Mouse (Mus musculus) c-Kit-positive CD71-positive TER-119-positive erythroid progenitor cells, embryonic 14.5 days (primary cell): ENCODE measurements at regions not wholly inside any gene's neighbourhood (a gene's known extent, or its start where the extent isn't known, plus 50 kb on each side); places are given as distances from the start of the nearest gene placed in this dataset.

ENCODE experiments used
- DNase-seq: peaks from one replicate; pipeline ENCODE4 v3.0.0-alpha.2; 2013; ENCODE audit warnings: low spot score

DNA sequence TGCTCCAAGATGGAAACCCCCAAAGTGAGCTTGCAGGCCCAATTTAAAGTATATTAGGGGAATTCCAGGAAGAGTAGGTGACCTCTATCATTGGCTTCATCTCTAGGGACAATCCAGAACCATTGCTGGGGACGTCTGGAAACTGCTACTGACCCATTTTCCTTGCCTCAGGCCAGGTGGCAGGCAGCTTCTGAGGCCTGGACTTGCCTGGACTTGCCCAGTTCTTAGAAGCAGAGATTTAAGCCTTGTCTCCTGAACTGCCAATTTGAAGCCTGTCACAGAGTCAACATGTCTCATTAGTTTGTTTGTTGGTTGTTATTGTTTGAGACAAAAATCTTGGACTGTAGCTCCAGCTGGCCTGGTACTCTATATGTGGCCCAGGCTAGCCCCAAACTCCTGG is 151.1 kb downstream of the Sp3 start:
- DNase-seq = no peak

DNA sequence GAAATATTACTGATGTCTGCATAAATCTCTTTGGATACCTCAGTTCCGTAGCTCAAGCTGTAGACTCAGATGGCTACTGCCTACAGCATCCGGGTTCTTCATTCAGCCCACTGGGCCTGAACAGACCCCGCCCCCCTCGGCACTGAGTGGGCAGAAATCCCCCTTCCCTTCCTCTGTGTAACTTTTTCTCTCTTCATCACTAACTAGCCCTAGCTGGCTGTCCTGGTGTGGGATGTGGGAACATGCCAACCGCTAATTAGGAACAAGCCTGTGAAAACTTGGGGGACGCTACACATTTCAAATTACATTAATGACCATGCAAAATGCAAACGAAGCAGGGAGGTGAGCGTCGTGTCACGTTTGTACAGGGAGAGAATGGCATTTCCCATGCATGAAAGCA is 147.5 kb downstream of the Sp3 start:
- DNase-seq = no peak

DNA sequence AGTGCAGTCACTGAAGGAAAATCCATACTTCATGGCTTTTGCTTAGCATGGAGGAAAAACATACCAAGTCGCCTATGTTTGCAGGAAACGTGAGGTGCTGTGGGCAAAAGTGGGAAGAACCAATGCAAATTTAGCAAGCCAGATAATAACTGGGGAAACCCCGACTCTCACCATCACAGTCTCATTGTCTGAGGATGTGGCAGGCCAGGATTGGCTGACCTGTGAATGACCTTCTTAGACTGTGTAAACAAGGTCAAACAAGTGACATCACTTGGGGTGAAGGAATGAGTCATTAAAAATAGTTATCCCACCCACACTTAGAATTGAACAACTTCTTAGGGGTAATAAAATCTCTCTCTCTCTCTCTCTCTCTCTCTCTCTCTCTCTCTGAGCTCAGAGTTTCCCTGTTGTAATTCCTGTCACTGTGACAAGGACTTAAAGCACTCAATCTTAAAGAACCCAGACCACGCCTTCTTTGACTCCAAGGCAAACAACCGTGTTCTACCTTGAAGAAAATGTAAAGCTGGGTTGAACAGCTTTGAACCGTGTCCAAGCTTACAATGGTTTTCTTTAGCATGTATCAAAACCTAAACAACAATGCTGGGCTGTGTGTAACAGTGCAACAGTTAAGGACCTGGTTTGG is 142.0 kb downstream of the Sp3 start:
- no peak for DNase-seq

DNA sequence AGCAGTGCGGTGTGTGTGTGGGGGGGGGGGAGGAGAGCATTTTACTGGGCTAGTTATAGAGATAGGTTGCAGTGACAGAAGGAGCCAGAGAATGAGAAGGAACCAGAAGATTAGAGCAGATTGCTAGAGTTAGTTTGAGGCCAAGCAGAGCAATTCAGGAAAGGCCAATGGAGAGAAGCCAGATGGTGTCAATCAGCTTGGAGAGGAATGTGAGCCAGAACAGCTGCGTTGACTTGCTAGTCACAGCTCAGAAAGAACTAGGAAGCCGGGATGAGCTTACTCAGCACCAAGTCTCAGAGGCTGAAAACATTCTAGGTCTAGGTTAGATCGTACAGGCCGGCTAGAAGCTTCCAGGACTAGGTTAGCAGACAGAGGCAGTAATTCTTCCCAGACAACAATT is 140.6 kb downstream of the Sp3 start:
- no peak for DNase-seq

DNA sequence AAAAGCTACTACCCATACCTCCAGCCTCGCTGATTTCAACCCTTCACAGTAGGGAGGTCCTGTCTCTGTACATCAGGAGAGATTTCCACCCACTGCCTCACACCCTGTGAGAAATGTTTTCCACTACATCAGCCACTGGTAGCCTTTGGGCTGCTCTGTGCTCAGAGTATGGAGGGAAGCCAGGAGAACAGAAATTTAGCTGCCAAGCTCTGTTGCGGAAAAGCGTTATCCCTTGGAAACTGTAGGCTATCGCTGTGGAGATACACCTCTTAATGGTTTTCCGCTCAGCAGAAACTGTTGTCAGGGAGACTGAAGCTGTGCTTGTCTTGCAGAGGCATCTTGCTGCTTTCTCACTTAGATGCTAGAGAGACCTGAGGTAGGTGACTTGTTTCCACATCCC is 138.9 kb downstream of the Sp3 start:
- DNase-seq = no peak

DNA sequence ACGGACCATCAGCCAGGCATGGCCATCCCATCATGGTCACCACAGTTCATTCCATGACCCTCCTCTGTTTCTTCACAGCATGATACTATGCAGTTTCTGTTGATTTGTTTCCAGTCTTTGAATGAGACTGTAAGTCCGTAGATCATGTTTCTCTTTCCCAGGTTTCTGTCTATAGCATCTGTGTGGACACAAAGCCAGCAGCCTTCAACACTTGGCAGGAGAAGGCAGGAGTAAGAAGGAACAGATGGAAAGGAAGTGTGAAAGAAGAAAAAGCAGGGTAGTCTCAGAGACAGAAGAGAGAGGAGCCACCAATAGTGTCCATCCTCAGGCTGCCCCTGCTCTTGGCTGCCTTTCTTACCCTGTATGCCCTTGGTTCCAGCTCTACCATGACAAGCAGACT is 136.6 kb downstream of the Sp3 start:
- DNase-seq = no peak

DNA sequence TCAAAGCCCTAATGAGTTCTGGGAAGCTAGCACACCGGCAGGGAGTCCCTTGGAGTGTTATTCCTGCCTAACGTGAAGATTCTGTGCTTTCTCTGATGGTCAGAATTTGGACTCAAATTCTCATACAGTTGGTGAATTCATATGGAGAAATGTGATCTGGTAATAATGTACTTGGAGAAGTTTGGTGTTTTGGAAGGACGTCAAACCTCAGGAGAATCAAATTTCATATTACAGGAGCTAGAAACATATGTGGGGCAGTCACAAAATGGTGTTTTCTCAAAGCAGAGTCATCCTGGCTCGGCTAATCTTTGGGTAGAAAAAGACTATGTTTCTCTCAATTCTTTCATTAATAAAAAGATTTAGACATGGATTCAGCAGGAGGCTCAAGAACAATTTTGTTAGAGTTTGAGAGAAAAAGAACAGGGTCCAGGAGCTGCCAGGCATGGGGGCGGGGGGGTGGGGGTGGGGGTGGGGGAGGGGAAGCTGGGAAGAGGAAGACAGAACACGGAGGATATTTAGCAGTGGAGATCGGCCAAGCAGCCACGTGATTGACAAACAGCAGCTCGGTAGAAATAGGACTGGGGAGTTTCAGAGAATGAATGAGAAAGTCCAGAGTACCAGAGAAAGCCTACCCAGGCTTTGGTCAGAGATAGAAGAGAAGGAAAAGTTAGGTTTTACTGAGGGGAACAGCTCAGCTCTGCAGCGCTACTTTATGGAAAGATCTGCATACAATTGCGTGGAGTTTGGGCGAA is 130.6 kb downstream of the Sp3 start:
- no peak for DNase-seq

DNA sequence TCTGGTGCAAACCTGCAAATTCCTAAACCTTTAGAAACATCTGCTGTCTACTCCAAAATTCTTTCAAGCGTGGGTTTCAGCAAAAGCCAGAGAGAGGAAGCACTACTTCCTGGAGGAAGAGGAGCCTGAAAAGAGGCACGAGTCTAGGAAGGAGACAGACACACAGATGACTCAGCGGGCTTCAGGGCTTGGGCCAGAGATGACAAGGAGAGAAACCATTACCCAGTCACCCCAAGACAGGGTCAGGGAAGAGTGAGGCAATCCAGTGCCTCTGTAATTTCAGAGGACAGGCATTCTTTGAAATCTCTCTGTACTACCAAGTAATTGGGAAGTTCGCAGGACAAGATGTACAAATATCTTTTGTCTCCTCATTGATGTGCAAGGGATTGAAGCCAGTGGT is 127.7 kb downstream of the Sp3 start:
- DNase-seq = peak; percentile 3

DNA sequence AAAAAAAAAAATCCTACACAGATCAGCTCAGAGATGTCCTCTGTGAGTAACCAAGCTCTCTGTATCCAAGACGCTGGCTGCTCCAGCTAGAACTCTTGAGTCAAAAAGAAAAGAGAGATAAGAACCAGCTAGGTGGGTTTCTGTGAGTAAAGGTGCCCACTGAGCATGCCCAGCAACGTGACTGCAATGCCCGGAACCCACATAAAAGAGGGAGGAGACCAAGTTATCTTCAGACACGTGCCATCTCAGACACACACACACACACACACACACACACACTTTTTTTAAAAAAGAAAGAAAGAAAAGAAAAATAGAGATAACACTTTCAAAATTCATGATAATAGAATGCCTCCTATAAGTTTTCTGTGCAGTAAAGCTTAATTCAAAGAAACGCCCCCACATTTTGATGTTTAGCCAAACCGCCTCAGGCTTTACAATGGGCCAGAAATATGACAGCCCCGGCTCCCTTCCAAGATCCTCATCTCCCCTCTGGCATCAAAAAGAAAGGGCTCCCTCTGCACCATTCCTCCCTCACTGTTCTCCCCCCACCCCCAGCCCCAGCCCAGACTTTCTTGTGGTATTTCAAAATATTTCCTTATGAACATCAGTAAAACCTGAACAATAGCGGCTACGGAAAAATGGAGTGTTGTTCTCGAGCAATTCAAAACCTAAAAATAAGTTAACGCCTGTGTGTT is 124.8 kb downstream of the Sp3 start:
- no peak for DNase-seq

DNA sequence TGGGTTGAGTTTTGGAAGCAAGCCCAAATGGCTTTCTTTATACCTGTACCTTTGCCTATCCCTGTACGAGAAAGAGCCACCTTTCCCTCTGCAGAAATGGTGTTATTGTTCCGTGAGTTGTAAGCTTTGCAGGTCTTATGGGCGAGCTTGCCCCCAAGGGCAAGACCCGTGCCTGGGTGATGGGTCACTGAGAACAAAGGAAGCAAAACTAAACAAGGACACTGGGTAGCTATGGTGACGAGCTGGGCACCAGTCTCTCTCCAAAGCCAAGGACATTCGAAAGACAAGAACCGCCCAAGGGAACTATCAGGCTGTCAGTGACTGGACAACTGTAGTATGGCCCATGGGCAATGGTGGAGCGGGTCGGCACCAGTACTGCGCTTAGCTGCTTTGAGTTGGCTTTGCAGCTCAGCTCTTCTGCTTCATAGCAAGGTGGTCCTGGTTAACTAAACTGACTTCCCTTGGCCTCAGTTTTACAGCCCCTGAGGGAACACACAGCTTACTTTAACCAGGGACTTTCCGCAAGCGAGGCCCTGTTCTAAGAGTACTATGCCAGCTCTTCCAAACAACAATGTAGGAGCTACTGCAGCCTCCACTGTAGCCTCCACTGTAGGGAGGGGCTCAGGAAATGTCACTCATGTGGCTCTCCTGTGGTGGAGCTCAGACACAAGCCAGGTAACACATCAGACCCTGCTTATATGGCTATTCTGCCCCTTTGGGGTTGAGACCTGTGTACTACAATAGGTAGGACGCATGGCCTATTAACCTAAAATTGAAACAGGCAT is 124.1 kb downstream of the Sp3 start:
- DNase-seq = no peak

DNA sequence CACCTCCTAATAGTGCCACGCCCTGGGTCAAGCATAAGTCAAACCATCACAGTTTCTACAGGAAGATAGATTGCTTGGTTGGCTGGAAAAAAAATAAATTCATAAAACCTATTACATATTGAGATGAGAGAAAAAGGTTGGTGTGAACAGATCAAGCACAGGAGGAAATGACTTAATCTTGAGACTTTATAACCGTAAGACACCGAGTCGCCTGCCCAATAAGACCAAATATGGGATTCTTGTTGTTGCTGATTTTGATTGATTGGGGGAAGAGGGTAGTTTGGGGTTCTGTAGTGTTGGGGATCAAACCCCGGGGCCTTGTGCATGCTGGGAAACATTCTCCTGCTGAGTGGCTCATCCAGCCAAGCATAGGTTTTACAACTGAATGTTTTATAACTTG is 122.9 kb downstream of the Sp3 start:
- DNase-seq = no peak

DNA sequence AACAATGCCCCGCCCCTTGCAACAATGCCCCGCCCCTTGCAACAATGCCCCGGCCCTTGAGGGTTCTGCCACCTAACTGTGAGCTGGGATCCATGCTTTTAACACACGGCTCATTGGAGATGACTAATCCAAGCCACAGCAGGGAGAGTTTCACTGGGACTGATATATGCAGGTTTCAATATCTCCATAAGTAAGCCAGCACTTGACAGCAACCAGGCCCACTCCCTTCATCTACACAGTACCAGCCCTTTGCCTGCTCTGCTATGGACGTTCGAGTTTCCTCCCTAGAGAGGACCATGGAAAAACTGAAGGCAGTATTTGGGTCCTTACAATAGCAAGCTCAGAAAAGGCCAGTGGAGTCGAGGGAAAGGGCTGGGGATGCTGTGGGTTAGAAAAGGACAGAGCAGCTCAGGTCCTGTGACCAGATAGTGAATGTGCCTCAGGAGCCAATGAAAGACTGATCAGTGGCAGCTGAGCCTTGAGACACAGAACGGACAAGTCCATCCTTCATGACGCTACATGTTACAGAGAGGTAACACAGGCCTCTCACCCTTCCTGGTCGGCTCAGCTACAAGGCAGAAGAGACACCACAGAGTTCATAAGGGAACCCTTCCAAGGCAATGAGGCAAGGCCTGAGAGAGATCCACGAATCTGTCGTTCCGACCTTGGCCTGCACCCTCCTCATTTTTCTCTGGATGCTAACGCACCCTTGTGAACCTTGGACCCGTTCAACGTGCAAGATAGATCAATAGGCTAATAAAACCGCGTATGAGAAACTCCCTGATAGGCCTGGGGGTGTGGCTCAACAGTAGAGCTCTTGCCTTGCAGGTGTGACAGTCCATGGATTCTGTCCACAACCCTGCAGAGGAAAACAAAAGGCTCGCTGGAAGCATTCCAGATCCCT is 114.5 kb downstream of the Sp3 start:
- no peak for DNase-seq

DNA sequence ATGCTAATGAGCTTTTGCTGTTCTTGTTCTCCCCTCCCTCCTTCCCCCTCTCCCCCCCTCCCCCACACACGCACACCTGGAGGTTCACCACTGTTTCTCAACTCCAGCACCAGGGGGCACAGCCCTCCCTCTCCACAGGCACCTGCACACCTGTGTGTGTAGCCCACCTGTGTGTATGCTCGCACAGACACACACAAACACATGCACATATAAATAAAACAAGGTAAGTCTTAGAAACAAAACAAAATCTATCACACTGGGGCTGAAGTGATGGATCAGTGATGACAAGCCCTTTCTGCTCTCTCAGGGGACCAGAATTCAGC is 113.9 kb downstream of the Sp3 start:
- DNase-seq = no peak

DNA sequence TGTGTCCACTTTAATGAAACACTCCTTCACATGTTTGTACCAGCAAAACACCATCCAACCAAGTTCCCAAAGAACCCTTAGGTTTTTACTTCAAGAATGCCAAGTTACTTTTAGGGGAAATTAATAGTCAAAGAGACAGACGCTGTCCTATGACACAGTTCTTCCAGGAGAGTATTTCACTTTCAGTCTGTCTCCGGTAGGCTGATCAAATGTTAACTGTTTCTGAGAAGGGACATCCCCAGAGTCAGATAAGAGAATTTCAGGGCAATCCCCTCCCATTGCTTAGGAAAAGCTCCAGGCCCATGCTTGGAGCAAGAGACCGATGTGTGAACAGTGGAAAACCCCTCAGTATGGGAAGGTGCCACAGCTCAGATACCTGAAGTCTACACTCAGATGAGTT is 112.1 kb downstream of the Sp3 start:
- DNase-seq = no peak

DNA sequence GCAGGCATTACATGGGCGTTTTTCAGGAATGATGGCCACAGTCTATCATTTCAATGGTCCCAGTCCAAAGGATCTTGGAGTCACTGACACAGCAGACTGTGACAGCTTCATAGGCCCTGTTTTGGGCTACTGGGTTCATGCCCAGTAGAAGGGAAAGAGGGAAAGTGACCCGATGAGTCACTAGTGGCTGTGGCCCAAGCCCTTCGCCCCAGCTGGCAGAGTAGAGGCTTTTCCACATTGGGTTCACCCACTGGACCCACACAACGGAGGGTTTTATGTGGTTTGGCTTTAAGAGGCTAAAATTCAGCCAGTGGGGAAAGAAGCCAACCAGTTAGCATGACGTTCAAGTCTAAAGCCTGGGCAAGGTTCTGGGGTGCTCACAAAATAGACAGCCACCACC is 108.4 kb downstream of the Sp3 start:
- DNase-seq = no peak

DNA sequence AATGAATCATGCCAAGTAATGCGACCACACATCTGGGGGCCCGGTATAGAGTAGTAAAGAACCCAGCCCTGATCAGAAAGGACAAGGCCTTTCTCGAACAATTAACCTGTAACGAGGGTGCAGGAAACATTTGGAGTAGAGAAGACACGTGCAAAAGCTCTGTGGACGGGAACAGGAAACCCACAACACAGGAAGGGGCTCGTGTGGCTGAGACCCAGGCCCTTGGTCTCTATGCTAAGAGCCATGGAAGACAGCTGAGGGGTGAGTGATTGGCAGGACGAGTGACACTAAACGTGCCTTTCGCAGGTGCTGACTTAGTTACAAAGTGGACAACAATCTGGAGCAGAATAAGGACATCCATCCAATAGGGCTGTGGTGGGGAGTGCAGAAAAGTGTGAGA is 106.3 kb downstream of the Sp3 start:
- no peak for DNase-seq

DNA sequence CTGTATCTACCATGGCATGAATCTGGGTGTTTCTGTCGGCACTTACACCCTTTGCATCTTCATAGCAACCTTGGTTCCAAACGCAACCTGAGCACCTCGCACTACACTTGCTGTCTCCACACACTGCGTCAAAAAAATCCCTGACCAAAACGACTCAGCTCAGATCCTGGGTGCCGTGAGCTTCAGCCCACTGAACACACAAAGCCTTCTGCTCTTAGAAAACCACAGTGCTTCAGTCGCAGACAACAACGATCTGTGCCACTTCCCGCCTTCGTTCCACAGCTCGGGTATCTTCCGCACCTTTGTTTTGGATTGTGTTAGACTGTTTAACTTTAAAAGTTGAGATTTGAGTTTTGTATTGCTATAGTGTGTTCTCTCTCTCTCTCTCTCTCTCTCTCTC is 105.7 kb downstream of the Sp3 start:
- DNase-seq = no peak

DNA sequence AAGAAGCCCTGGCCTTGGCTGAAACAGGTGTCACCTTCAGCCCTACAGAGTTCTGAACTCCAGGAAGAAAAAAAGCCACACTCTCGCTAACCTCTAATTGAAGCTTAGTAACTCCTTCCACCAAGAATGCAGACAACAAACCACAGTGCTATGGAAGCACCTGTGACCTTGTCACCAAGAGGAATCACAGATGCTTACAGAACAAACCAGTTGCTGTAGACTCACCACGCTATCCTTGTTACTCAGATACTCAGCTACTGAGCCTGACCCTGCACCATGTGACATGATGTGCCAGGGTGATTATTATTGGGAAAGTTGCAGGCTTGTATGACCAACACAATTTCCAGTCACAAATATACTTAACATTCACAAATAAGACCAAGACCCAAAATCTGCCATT is 104.6 kb downstream of the Sp3 start:
- no peak for DNase-seq

DNA sequence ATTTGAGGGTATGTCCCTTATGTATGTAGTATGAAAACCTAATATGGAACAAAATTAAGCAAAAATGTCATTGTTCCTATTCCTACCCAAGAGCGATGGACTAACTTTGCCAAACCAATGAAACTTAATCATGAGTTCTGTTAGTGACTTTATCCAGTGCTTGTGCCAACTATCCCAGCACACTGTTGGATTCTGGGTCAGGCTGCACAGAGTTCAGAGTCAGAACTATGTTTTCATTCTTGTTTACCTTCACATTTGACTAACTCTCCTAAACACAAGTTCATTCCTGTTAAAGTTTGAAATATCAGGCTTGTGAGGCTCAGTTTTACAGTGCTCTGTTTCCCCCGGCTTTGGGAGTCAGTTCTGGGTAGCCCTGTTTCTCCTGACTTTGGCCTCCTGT is 100.2 kb downstream of the Sp3 start:
- DNase-seq = no peak

DNA sequence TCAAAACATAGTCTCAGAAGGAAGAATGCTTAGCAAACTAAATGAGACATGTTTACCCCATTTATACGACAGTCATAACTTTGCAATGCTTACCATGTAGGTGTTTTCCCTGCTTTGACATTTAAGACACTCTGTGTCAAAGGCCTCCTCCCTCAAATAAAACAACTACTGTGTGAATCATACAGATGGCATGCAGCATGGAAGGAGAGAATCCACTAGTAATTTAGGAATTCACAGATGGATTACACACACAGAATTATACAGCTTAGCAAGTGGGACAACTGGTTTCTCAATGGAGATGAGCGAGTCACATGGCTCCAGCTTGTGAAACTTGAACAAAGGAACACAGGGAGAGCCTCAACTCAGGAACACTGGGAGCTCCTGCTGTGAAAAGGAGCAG is 98.7 kb downstream of the Sp3 start:
- DNase-seq = no peak

DNA sequence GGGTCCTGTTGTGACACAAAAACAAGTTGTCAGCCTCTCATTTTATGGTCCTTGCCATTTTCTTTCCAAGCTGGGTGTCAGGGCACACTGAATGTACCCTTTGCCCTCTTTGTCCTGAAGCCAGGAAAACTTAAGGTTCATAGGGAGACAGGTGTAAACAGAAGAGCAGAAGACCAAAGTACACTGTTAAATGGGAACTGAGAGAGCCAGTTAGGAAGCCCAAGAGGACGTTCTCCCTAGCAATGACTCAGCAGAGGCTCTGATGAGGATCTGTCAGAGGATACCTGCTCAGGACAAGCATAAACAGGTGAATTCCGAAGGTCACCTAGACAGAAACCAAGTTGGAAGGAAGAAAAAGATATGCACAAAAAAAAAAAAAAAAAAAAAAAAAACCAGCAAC is 94.0 kb downstream of the Sp3 start:
- no peak for DNase-seq
